Mouse (Mus musculus) cerebellum, postnatal 10 days (tissue): ENCODE data around the gene Smox.

Experiments used
- DNase-seq, 2 experiments: peaks; one replicate each; pipeline ENCODE4 v3.0.0; 2021; ENCODE audit warnings: mixed read lengths in 2 of 2

Gene Smox

GRCm38 (mm10) chr2:131514055-131514621, 22.8 kb downstream of the Smox start:
- DNase-seq, result no peak

- no peak for DNase-seq
These were observed 26.3 kb downstream of the Smox start for GRCm38 (mm10) chr2:131517550-131517949.

- DNase-seq, result no peak
These were observed 27.5 kb downstream of the Smox start for GRCm38 (mm10) chr2:131518790-131519189.

GRCm38 (mm10) chr2:131520743-131521142, 29.4 kb downstream of the Smox start:
- DNase-seq, result no peak

GRCm38 (mm10) chr2:131527061-131527460, 35.8 kb downstream of the Smox start:
- peak; percentile 54 to 59 for DNase-seq

- DNase-seq, result peak; percentile 82 to 90
These were observed 38.8 kb downstream of the Smox start for GRCm38 (mm10) chr2:131529898-131530622.

- DNase-seq, result peak; percentile 83 to 84
These were observed 39.3 kb downstream of the Smox start for GRCm38 (mm10) chr2:131530623-131531008.

GRCm38 (mm10) chr2:131531271-131531670, 40.0 kb downstream of the Smox start:
- no peak for DNase-seq

GRCm38 (mm10) chr2:131535168-131535567, 43.9 kb downstream of the Smox start:
- DNase-seq, result no peak

GRCm38 (mm10) chr2:131538341-131538740, 47.0 kb downstream of the Smox start:
- DNase-seq, result peak; percentile 80 to 82

GRCm38 (mm10) chr2:131539780-131540179, 48.5 kb downstream of the Smox start:
- DNase-seq, result no peak

- DNase-seq, result peak; percentile 88 to 89
These were observed 50.4 kb downstream of the Smox start for GRCm38 (mm10) chr2:131541686-131542085.

- peak; percentile 53 to 59 for DNase-seq
These were observed 51.2 kb downstream of the Smox start for GRCm38 (mm10) chr2:131542531-131542930.

- DNase-seq, result peak; percentile 80 to 85
These were observed 54.4 kb downstream of the Smox start for GRCm38 (mm10) chr2:131545386-131546307.

GRCm38 (mm10) chr2:131546308-131546700, 55.0 kb downstream of the Smox start:
- peak in 1 of 2 experiments; percentile 32 for DNase-seq

- DNase-seq, result peak in 1 of 2 experiments; percentile 37
These were observed 55.6 kb downstream of the Smox start for GRCm38 (mm10) chr2:131546745-131547408.

GRCm38 (mm10) chr2:131548330-131548729, 57.0 kb downstream of the Smox start:
- DNase-seq, result no peak

- DNase-seq, result peak in 1 of 2 experiments; percentile 17
These were observed 57.8 kb downstream of the Smox start for GRCm38 (mm10) chr2:131549090-131549489.

- DNase-seq, result peak; percentile 69 to 74
These were observed 59.2 kb downstream of the Smox start for GRCm38 (mm10) chr2:131550474-131550873.

- DNase-seq, result peak; percentile 64 to 65
These were observed 59.6 kb downstream of the Smox start for GRCm38 (mm10) chr2:131550906-131551305.

- DNase-seq, result peak in 1 of 2 experiments; percentile 47
These were observed 60.7 kb downstream of the Smox start for GRCm38 (mm10) chr2:131551701-131552620.
